Mouse (Mus musculus): ENCODE data around the gene Plxna2. TPM values are rescaled to one million over a fixed set of nuclear protein-coding genes. Genes with fewer than 3 reads are reported as not detected.

The Plxna2 gene
- polyA plus RNA-seq, 1 experiment from 2014 or later = 33.5 TPM

DNA sequence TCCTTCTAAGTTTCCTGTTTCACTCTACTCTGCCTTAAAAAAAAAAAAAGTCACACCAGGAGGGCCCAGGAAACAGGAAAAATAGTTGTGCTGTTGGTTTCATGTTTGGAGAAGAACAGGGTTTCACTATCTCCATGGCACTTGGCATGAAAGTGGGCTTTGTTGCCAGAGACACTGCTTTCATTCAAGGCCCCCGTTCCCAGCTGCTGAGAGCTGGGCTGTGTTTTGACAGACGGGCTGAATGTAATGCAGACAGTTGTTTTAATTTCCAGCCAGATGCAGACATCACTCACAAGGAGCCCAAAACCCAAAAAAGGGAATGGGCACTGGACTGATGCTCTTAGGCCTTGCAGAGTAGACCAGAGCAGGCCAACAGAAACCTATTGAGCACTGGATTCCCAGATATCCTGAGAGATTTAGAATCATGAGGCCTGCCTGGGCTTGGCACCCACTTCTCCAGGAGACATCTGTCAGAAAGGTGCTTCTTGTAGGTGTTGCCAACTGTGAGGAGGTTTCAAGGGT, 124.9 kb downstream of the Plxna2 start:
- WGBS = 34% methylated on average over 2 of the region's 2 CpGs

DNA sequence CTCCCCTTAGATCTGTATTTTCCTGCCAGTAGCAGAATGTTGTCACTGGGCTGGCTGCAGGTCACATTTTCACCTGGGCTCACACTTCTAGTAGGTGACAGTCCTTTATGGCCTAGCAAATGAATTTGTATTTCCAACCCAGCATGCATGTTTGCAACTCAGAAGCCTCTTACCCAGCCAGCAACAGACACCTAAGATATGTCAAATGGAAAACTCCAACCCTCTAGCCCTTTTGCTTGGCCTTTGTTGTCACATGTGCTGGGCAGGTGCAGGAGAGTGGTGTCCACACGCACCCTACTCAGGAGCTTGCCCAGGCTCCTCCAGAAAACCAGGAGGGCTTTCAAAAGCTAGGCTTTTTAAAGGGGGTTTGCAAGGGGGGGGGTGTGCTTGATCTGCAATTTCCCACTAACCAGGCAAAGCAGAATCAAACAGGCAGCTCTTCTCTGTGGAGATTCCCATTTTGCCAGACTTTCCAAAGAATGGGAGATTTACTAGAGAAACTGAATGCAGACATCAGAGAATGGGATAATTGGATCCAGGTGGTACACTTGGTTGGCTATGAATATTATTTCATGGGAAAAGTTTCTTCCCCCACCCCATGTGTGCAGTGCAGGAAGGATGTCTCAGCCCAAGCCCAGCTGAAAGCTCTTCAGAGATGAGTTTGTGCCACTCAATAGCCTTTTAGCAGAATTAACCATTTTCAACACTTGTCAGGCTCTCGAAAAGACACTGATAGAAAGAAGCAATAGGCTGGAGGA, 127.3 kb downstream of the Plxna2 start:
- WGBS = 81% methylated on average over 2 of the region's 2 CpGs
- H3K9me3 ChIP-seq = no peaks in the 10 kb centered on the region
- H3K4me3 ChIP-seq = no peak overlapping the region
- no peaks in the 10 kb centered on the region for H3K27me3 ChIP-seq (replicated peaks)
- no peak overlapping the region for H3K4me2 ChIP-seq (replicated peaks)
- no peak for ATAC-seq (ENCODE audit: low FRiP score, low read depth)
- peaks cover 38% of the 10 kb centered on the region for H3K4me1 ChIP-seq
- H3K9ac ChIP-seq = no peak overlapping the region
- H3K36me3 ChIP-seq = peaks cover 15% of the 10 kb centered on the region
- no peak overlapping the region for H3K27ac ChIP-seq

More for the DNA sequence above, 124.9 kb downstream of the Plxna2 start:
- ATAC-seq (ENCODE audit: low FRiP score, low read depth) = no peak
- H3K4me2 ChIP-seq (replicated peaks) = no peak overlapping the region
- no peak overlapping the region for H3K27ac ChIP-seq
- H3K36me3 ChIP-seq = peaks cover 6% of the 10 kb centered on the region; the same call in 1 of the 2 replicates
- H3K4me1 ChIP-seq = peaks cover 53% of the 10 kb centered on the region
- H3K9ac ChIP-seq = no peak overlapping the region
- H3K27me3 ChIP-seq (replicated peaks) = no peaks in the 10 kb centered on the region
- no peak overlapping the region for H3K4me3 ChIP-seq
- no peaks in the 10 kb centered on the region for H3K9me3 ChIP-seq

DNA sequence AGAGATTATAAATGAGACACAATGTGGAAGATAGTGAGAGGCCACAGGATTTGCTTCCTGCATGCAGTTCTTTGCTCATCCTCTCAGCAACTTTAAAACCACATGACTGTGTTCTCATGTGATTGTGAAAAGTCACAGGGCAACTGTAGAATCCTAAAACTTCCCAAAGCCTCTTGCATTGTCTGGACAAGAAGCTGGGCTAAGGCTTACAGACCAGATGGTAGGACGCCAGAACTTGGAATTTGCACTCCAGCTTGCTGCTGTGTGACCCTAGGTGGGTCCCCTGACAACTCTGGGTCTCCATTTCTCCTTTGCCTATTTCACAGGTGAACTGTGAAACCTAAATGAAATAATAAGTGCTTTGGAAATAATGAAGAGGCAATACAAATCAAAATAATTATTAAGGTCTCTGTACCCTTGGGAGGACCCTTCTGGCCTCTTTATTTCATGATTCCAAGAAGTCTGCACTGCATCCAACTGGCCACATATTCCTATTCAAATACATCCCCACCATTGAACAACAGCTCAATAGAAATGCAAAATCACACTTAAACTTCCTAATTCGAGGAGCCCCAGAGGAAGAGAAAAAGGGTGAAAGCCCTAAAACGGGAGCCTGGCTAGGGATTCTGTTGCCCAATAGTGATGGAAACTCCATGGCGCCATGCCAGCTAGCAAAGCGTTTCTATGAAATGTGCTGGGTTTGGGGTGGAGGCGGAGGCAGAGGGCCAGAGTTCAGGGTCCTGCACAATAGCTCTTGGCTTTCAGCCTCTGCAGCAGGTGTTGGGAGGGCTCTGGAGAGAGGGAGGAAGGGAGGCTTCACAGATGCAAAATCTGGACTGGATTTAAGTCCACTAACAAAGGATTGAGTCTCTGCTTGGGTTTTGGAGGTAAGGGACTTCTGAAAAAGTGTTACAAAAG, 128.6 kb downstream of the Plxna2 start:
- no peak overlapping the region for H3K9ac ChIP-seq
- H3K27ac ChIP-seq = no peak overlapping the region
- no peaks in the 10 kb centered on the region for H3K9me3 ChIP-seq
- H3K27me3 ChIP-seq (replicated peaks) = no peaks in the 10 kb centered on the region
- H3K4me3 ChIP-seq = no peak overlapping the region
- H3K4me1 ChIP-seq = peaks cover 38% of the 10 kb centered on the region
- 25% methylated on average over 6 of the region's 6 CpGs for WGBS
- peak; percentile 91 for ATAC-seq (ENCODE audit: low FRiP score, low read depth)
- H3K4me2 ChIP-seq (replicated peaks) = no peak overlapping the region
- peaks cover 28% of the 10 kb centered on the region for H3K36me3 ChIP-seq

DNA sequence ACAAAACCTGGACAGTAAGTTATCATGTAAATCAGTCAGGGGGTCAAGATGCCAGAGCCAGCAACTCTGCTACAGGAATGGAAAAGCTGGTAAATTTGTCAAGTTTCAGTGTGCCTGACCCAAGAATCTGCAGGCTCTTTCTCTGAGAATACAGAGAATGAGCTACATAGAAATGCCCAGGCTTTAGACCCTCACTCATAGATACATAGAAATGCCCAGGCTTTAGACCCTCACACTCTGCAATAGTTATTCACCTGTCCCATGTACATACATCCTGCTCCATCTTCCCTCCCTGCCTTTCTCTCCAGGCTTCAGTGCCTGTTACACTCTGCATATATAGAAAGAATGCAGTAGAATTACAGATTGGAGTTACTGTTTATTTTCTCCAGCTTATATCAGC, 129.2 kb downstream of the Plxna2 start:
- Histone ChIP-seq H3K4me2 (replicated peaks) (no peak overlapping the region), H3K9me3 (no peaks in the 10 kb centered on the region), H3K36me3 (peaks cover 34% of the 10 kb centered on the region), H3K9ac (no peak overlapping the region), H3K4me3 (no peak overlapping the region), H3K27me3 (replicated peaks) (no peaks in the 10 kb centered on the region), H3K4me1 (peaks cover 38% of the 10 kb centered on the region), H3K27ac (no peak overlapping the region)
- ATAC-seq (ENCODE audit: low FRiP score, low read depth) = peak; percentile 11

DNA sequence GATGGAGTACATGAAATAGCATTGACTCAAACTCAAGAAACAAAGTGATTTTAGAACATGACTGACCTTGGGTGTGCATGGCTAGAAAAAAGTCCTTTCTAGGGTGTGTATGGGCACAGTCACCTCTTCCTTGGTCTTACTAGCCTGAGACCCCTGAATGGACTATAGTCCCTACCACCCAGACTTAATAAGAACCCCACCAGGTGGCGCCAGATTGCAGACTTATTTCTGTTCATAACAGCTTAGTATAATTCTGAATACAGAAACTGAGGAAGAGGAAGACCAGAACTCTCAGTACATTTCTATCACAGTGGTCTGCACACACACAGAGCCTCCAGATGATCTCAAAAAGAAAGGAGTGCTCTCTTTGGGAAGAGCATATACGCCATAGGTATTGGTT, 135.2 kb downstream of the Plxna2 start:
- ATAC-seq (ENCODE audit: low FRiP score, low read depth) = no peak
- H3K9me3 ChIP-seq = no peaks in the 10 kb centered on the region
- no peak overlapping the region for H3K4me3 ChIP-seq
- no peak overlapping the region for H3K4me2 ChIP-seq (replicated peaks)
- peaks cover 48% of the 10 kb centered on the region for H3K36me3 ChIP-seq
- no peaks in the 10 kb centered on the region for H3K27me3 ChIP-seq (replicated peaks)
- H3K27ac ChIP-seq = no peak overlapping the region
- peaks cover 10% of the 10 kb centered on the region for H3K4me1 ChIP-seq
- H3K9ac ChIP-seq = no peak overlapping the region
- 56% methylated on average over 2 of the region's 2 CpGs for WGBS

DNA sequence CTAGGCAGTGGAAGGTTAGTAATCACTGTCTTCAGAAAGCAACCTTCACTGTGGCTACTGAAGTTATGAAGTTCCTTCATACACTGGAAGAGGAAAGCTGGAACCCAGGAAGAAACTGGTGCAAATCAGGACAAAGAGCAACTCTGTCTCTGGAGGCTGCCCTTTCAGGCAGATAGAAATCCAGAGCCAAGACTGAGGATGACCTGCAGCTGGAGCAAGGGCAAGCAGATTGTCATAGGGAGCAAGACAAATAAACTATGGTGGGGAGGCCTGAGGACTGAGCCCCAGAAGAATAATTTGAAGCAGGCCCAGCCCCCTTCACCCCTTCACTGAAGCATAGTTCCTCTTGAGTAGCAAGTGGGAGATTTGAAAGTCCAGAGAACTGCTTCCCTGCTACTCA, 138.0 kb downstream of the Plxna2 start:
- Histone ChIP-seq H3K9ac (no peak overlapping the region), H3K4me1 (peaks cover 10% of the 10 kb centered on the region), H3K9me3 (no peaks in the 10 kb centered on the region), H3K4me2 (replicated peaks) (no peak overlapping the region), H3K27ac (no peak overlapping the region), H3K36me3 (peaks cover 38% of the 10 kb centered on the region), H3K4me3 (no peak overlapping the region), H3K27me3 (replicated peaks) (no peaks in the 10 kb centered on the region)
- ATAC-seq (ENCODE audit: low FRiP score, low read depth) = no peak

DNA sequence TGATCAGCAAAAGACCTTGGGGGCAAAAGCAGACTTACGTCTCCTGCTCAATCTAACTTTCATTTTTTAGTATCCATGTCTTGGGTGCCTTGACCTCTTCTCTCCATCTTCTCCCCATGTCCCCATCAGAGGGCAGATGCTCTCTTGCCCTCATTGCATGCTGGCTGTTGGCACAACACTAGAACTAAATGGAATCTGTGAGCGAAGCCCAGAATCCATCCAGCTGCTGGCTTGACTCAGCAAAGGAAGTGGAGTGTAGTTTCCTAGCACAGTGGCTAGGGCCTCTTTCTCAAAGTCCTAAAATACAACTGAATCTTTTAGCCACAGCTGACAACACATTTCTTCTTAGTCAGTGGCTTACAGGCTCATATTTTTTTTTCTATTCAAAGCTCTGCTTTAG, 138.4 kb downstream of the Plxna2 start:
- Histone ChIP-seq H3K4me2 (replicated peaks) (no peak overlapping the region), H3K9me3 (no peaks in the 10 kb centered on the region), H3K4me3 (no peak overlapping the region), H3K36me3 (peaks cover 34% of the 10 kb centered on the region), H3K27ac (no peak overlapping the region), H3K9ac (no peak overlapping the region), H3K27me3 (replicated peaks) (no peaks in the 10 kb centered on the region), H3K4me1 (peaks cover 10% of the 10 kb centered on the region)
- peak; percentile 39 for ATAC-seq (ENCODE audit: low FRiP score, low read depth)
- 70% methylated on average over 2 of the region's 2 CpGs for WGBS

DNA sequence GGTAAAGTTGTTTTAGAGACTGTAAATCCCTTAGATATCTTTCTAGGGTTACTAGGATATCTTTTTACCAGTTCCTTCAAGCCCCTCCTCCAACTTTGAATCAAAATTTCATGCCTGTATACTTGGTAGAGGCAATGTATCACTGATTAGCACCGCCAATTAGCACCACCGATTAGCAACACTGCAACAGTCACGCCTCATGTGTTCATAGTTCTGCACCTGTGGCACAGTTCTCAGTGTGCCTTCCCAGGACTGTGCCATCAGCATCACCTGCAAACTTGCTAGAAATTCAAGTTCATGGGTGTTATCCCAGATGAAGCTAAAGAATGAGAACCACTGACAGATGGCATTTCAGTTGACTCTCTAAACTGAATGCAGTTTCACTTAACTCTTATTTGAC, 138.8 kb downstream of the Plxna2 start:
- peak; percentile 88 for ATAC-seq (ENCODE audit: low FRiP score, low read depth)
- Histone ChIP-seq H3K4me3 (no peak overlapping the region), H3K4me1 (peaks cover 10% of the 10 kb centered on the region), H3K27ac (no peak overlapping the region), H3K27me3 (replicated peaks) (no peaks in the 10 kb centered on the region), H3K36me3 (peaks cover 32% of the 10 kb centered on the region), H3K9ac (no peak overlapping the region), H3K9me3 (no peaks in the 10 kb centered on the region), H3K4me2 (replicated peaks) (no peak overlapping the region)
- whole genome bisulfite sequencing = 47% methylated on average over 3 of the region's 3 CpGs

DNA sequence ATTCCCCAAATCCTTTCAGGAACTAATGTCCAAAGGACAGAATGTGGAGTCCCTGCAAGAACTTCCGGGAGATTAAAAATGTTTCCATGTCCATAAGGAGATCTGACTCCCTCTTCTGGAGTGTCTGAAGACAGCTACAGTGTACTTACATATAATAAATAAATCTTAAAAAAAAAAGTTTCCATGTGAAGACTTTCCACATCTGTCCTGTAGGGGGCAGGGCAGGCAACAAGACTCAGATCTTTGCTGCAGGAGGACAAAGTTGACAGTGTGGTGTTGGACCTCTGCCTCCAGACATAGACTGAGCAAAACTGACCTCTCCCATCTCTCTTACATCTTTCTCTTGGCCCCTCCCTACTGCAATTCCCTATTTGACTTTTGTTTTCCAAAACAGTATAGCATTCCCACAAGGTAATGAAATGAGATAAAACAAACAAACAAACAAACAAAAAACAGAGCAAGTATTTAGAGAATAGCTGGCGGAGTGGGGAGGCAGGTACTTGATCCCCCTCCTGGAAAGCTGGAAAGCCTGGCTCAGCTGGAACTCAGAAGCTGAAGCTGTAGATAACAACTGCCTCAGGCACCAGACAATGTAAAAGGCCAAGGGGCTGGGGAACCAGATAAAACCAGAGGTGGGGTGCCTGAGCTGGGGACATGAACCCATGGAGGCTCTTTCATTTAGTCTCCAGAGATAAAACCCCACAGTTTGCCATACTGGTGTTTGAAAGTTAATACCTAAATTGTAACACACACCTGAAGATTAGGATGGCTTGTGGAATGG, 143.6 kb downstream of the Plxna2 start:
- WGBS = 83% methylated on average over 2 of the region's 2 CpGs
- no peaks in the 10 kb centered on the region for H3K4me1 ChIP-seq
- no peak overlapping the region for H3K27ac ChIP-seq
- no peak for ATAC-seq (ENCODE audit: low FRiP score, low read depth)
- H3K4me3 ChIP-seq = no peak overlapping the region
- H3K27me3 ChIP-seq (replicated peaks) = no peaks in the 10 kb centered on the region
- no peak overlapping the region for H3K4me2 ChIP-seq (replicated peaks)
- no peaks in the 10 kb centered on the region for H3K9me3 ChIP-seq
- H3K36me3 ChIP-seq = peaks cover 50% of the 10 kb centered on the region
- H3K9ac ChIP-seq = no peak overlapping the region

DNA sequence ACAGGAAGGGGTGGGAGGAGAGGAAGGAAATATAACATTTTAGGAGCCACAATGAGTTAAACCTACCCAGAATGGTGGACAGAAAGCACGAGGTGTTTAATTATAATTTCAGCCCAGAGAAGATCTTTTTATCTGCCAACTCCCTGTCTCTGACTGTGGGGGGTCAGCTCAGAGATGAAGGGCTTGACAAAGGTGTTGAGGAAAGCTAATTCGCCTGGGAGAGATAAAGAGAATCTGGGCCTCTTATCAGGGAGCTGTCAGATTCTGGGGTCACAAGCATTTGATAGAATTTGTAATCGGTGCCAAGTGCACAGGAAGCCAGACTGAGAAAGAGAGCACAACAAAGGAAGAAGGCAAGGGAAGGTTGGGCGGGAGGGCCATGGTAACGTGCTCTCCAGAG, 144.9 kb downstream of the Plxna2 start:
- Histone ChIP-seq H3K36me3 (peaks cover 62% of the 10 kb centered on the region), H3K4me3 (no peak overlapping the region), H3K27me3 (replicated peaks) (no peaks in the 10 kb centered on the region), H3K9me3 (no peaks in the 10 kb centered on the region), H3K27ac (no peak overlapping the region), H3K9ac (no peak overlapping the region), H3K4me1 (no peaks in the 10 kb centered on the region), H3K4me2 (replicated peaks) (no peak overlapping the region)
- no peak for ATAC-seq (ENCODE audit: low FRiP score, low read depth)
- 79% methylated on average over 5 of the region's 5 CpGs for WGBS

DNA sequence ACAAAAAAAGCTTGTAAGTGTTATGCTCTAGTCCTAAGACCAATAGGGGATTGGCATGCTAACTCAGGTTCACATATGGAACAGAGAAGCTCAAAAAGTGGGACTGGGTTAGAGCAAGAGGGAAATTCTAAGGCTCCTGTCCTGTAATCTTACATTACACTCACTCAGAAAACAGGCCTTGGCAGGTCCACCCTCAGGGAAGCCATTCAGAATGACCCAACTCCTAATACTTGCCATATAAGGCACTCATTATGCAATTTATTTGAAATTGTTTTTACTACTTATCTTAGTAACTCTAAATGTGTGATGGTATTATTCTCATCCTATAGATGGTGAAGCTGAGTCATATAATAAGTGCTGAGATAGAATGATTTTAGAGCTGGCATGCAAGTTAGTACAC, 146.9 kb downstream of the Plxna2 start:
- Histone ChIP-seq H3K27ac (no peak overlapping the region), H3K4me3 (no peak overlapping the region), H3K4me2 (replicated peaks) (no peak overlapping the region), H3K4me1 (no peaks in the 10 kb centered on the region), H3K9ac (no peak overlapping the region), H3K27me3 (replicated peaks) (no peaks in the 10 kb centered on the region), H3K36me3 (peaks cover 62% of the 10 kb centered on the region), H3K9me3 (no peaks in the 10 kb centered on the region)
- no peak for ATAC-seq (ENCODE audit: low FRiP score, low read depth)

DNA sequence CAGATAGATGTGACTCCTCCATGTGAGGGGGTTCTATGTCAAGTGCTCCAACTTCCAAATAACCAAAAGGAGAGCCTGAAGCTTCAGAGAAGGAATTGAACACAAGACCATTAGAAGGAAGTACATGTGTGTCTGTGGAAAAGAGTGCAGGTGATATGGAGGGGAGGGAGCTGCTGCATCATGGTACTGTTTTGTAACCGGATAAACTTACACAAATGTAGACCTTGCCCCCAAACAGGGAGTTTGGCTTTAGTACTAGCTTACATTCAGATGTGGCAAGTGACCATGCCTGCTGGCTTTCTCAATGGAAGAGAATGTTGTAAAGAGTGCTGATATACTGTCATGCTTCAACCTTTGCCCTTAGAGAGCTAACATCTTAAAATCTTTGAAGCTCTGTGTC, 150.8 kb downstream of the Plxna2 start:
- Histone ChIP-seq H3K4me2 (replicated peaks) (no peak overlapping the region), H3K9me3 (no peaks in the 10 kb centered on the region), H3K36me3 (peaks cover 44% of the 10 kb centered on the region), H3K9ac (no peak overlapping the region), H3K4me3 (no peak overlapping the region), H3K4me1 (no peaks in the 10 kb centered on the region), H3K27ac (no peak overlapping the region), H3K27me3 (replicated peaks) (no peaks in the 10 kb centered on the region)
- ATAC-seq (ENCODE audit: low FRiP score, low read depth) = no peak
- WGBS = 89% methylated on average over 1 of the region's 1 CpGs

Measured in neural tube, embryonic 12.5 days (tissue).